Mouse (Mus musculus): ENCODE data around the gene Gpr162.

GRCm38 (mm10) chr6:124903580-124904151 lies 39.9 kb upstream of the Gpr162 start:
- TF ChIP-seq CTCF (IDR thresholded peaks at IDR 0.05) (peak; percentile 100), EP300 (IDR thresholded peaks at IDR 0.05) (no peak)

Measured in lung, postnatal 0 days (tissue).